Comparison of ENCODE assay signal across 10 mouse cellular contexts in genomic region chr2:132211995-132212656, GRCm38 (mm10). TPM values are rescaled to one million over a fixed set of nuclear protein-coding genes. Genes with fewer than 3 reads are reported as not detected.
DNase-seq lines count a peak whose midpoint lies in the region; TF ChIP-seq lines count a peak whose summit lies in the region.
"Had no signal": no experiment of that assay in that cellular context is flagged by ENCODE, and none has a peak within 500 bp of the region (broad histone marks: within the 10 kb centered on the region; RNA-seq: fewer than 3 reads in every experiment).

No protein-coding gene starts in this region.

- no peaks in the 10 kb centered on the region for H3K4me1 ChIP-seq in thymus, adult 2 months (replicated peaks; ENCODE audit: control insufficient read depth, insufficient read depth, low read length)
- H3K4me1 ChIP-seq: heart, embryonic 15.5 days; midbrain, embryonic 12.5 days had no signal

- H3K27ac ChIP-seq in thymus, adult 2 months (ENCODE audit: control insufficient read depth, insufficient read depth, low read length), result no peak overlapping the region
- H3K27ac ChIP-seq: heart, embryonic 15.5 days; midbrain, embryonic 12.5 days had no signal

- peak; percentile 16 to 25 for DNase-seq in cerebellum, postnatal 10 days
- no peak for DNase-seq in cerebellum, adult 11-12 months
- DNase-seq in Muller cell, postnatal 12 days (ENCODE audit: inconsistent ontology term), result peak; percentile 92
- DNase-seq in gastrocnemius, postnatal 10 days, result peak; percentile 50
- DNase-seq in lung, postnatal 25 days (ENCODE audit: low spot score), result peak; percentile 39
- DNase-seq in right cerebral cortex, adult 18-20 months, result no peak
- DNase-seq in spleen, postnatal 4 days (ENCODE audit: low spot score in 2 of 2), result no peak
- DNase-seq in thymus, adult 2 months, result no peak

- no peaks in the 10 kb centered on the region for H3K27me3 ChIP-seq in thymus, adult 2 months (ENCODE audit: control insufficient read depth, insufficient read depth, low read length)
- H3K27me3 ChIP-seq: heart, embryonic 15.5 days; midbrain, embryonic 12.5 days had no signal

- TF ChIP-seq CTCF in thymus, adult 2 months (IDR thresholded peaks at IDR 0.05; ENCODE audit: borderline replicate concordance, control insufficient read depth, extremely low read depth, insufficient read depth, low read length, poor library complexity), result no peak

- no peak overlapping the region for H3K4me3 ChIP-seq in thymus, adult 2 months (ENCODE audit: control insufficient read depth, insufficient read depth, low read length)
- H3K4me3 ChIP-seq: heart, embryonic 15.5 days; midbrain, embryonic 12.5 days had no signal

- no peaks in the 10 kb centered on the region for H3K36me3 ChIP-seq in thymus, adult 2 months (ENCODE audit: control insufficient read depth, insufficient read depth, low read length)
- H3K36me3 ChIP-seq: heart, embryonic 15.5 days; midbrain, embryonic 12.5 days had no signal

- 86% methylated on average over 5 of the region's 5 CpGs for WGBS in thymus, adult 2 months

- no peak for TF ChIP-seq POLR2A in thymus, adult 2 months (IDR thresholded peaks at IDR 0.05; ENCODE audit: control insufficient read depth, extremely low read depth, insufficient read depth, low read length, poor library complexity)

RNA-seq across cellular contexts. Expression of gene Tmem230, which starts 35.5 kb away (rescaled TPM):
- total RNA-seq in gastrocnemius, postnatal 10 days (2021), result 10 to 100 TPM; 21.6 to 26.9 TPM
- polyA plus RNA-seq in thymus, adult 2 months (2012; rRNA removed), result 75.0 and 82.6 TPM in 2 replicates

RNA-seq across cellular contexts. Expression of gene Pcna, which starts 41.0 kb away (rescaled TPM):
- 10 to 100 TPM; 42.2 to 50.7 TPM for total RNA-seq in gastrocnemius, postnatal 10 days (2021)
- polyA plus RNA-seq in thymus, adult 2 months (2012; rRNA removed), result 382 and 470 TPM in 2 replicates

RNA-seq across cellular contexts. Expression of gene Cds2, which starts 50.8 kb away (rescaled TPM):
- 10 to 100 TPM; 21.7 to 25.4 TPM for total RNA-seq in gastrocnemius, postnatal 10 days (2021)
- 74.7 and 77.9 TPM in 2 replicates for polyA plus RNA-seq in thymus, adult 2 months (2012; rRNA removed)

Comparison
In these comparisons a context has a peak if more than half of its experiments do, and no peak if none do; other contexts are left out.
1. DNase-seq: peak in cerebellum, postnatal 10 days (2 of 2), Muller cell, postnatal 12 days (single experiment), gastrocnemius, postnatal 10 days (single experiment) and lung, postnatal 25 days (single experiment); none in cerebellum, adult 11-12 months (single experiment), right cerebral cortex, adult 18-20 months (single experiment), spleen, postnatal 4 days (0 of 2) and thymus, adult 2 months (single experiment).